Mouse (Mus musculus): ENCODE results near the gene Ap1g1. TPM values are rescaled to one million over a fixed set of nuclear protein-coding genes. Genes with fewer than 3 reads are reported as not detected.
A peak's percentile ranks its signal among the peaks of the same experiment; 100 is the strongest.
"Not testable (repeated sequence)": the region's sequence is repeated elsewhere in the genome, so short reads cannot be mapped to it uniquely, and the experiment has no call there.

The Ap1g1 gene
- polyA plus RNA-seq, 1 experiment from 2014 or later, result 55.0 TPM

- H3K4me1 ChIP-seq (replicated peaks), result peaks cover 24% of the 10 kb centered on the region
- WGBS, result under 1% methylated on average over 59 of the region's 78 CpGs
- H3K9ac ChIP-seq (replicated peaks), result peak overlapping the region; percentile 94
- H3K36me3 ChIP-seq, result peaks cover 6% of the 10 kb centered on the region; the same call in 1 of the 2 replicates
- peak; percentile 90 for ATAC-seq
- no peaks in the 10 kb centered on the region for H3K9me3 ChIP-seq
- H3K27me3 ChIP-seq, result no peaks in the 10 kb centered on the region
- peak overlapping the region; percentile 90 for H3K4me2 ChIP-seq (replicated peaks)
- peak overlapping the region; percentile 91 for H3K4me3 ChIP-seq (replicated peaks)
- peak overlapping the region; percentile 90 for H3K27ac ChIP-seq
These were observed 90.5 kb downstream of the Ap1g1 start for GRCm38 (mm10) chr8:109868680-109869361.

- Histone ChIP-seq H3K9me3 (no peaks in the 10 kb centered on the region), H3K27ac (no peak overlapping the region), H3K4me3 (replicated peaks) (no peak overlapping the region), H3K27me3 (no peaks in the 10 kb centered on the region), H3K9ac (replicated peaks) (no peak overlapping the region), H3K4me1 (replicated peaks) (peaks cover 24% of the 10 kb centered on the region), H3K4me2 (replicated peaks) (no peak overlapping the region), H3K36me3 (peaks cover 6% of the 10 kb centered on the region; the same call in 1 of the 2 replicates)
- WGBS, result 90% methylated on average over 1 of the region's 1 CpGs
- ATAC-seq, result no peak
These were observed 92.7 kb downstream of the Ap1g1 start for GRCm38 (mm10) chr8:109871056-109871455.

- not testable (repeated sequence) for H3K4me2 ChIP-seq (replicated peaks); H3K9me3 ChIP-seq; ATAC-seq; H3K4me3 ChIP-seq (replicated peaks); H3K27ac ChIP-seq; H3K9ac ChIP-seq (replicated peaks); H3K27me3 ChIP-seq
- 97% methylated on average over 3 of the region's 3 CpGs for WGBS
- H3K36me3 ChIP-seq, result peaks cover 17% of the 10 kb centered on the region
- peaks cover 21% of the 10 kb centered on the region for H3K4me1 ChIP-seq (replicated peaks)
These were observed 95.4 kb downstream of the Ap1g1 start for GRCm38 (mm10) chr8:109873800-109874199.

- H3K27ac ChIP-seq, result no peak overlapping the region
- H3K4me2 ChIP-seq (replicated peaks), result no peak overlapping the region
- no peak overlapping the region for H3K9ac ChIP-seq (replicated peaks)
- peaks cover 34% of the 10 kb centered on the region for H3K36me3 ChIP-seq
- H3K4me1 ChIP-seq (replicated peaks), result no peaks in the 10 kb centered on the region
- H3K4me3 ChIP-seq (replicated peaks), result no peak overlapping the region
- ATAC-seq, result no peak
- no peaks in the 10 kb centered on the region for H3K27me3 ChIP-seq
- no peaks in the 10 kb centered on the region for H3K9me3 ChIP-seq
- 92% methylated on average over 5 of the region's 5 CpGs for WGBS
These were observed 101.8 kb downstream of the Ap1g1 start for GRCm38 (mm10) chr8:109880012-109880662.

GRCm38 (mm10) chr8:109885294-109885693, 106.9 kb downstream of the Ap1g1 start:
- H3K4me2 ChIP-seq (replicated peaks), result no peak overlapping the region
- no peak overlapping the region for H3K27ac ChIP-seq
- H3K36me3 ChIP-seq, result peaks cover 33% of the 10 kb centered on the region
- no peaks in the 10 kb centered on the region for H3K27me3 ChIP-seq
- H3K9me3 ChIP-seq, result no peaks in the 10 kb centered on the region
- no peak overlapping the region for H3K4me3 ChIP-seq (replicated peaks)
- ATAC-seq, result no peak
- H3K9ac ChIP-seq (replicated peaks), result no peak overlapping the region
- H3K4me1 ChIP-seq (replicated peaks), result no peaks in the 10 kb centered on the region

- Histone ChIP-seq H3K4me1 (replicated peaks) (no peaks in the 10 kb centered on the region), H3K27ac (no peak overlapping the region), H3K4me2 (replicated peaks) (no peak overlapping the region), H3K4me3 (replicated peaks) (no peak overlapping the region), H3K9me3 (no peaks in the 10 kb centered on the region), H3K36me3 (peaks cover 34% of the 10 kb centered on the region), H3K9ac (replicated peaks) (no peak overlapping the region), H3K27me3 (no peaks in the 10 kb centered on the region)
- ATAC-seq, result no peak
- WGBS, result 100% methylated on average over 1 of the region's 1 CpGs
These were observed 110.9 kb downstream of the Ap1g1 start for GRCm38 (mm10) chr8:109889211-109889610.

- Histone ChIP-seq H3K9me3 (no peaks in the 10 kb centered on the region), H3K36me3 (peaks cover 36% of the 10 kb centered on the region), H3K4me1 (replicated peaks) (no peaks in the 10 kb centered on the region), H3K27ac (no peak overlapping the region), H3K27me3 (no peaks in the 10 kb centered on the region), H3K9ac (replicated peaks) (no peak overlapping the region), H3K4me2 (replicated peaks) (no peak overlapping the region), H3K4me3 (replicated peaks) (no peak overlapping the region)
- whole genome bisulfite sequencing, result over 99% methylated on average over 3 of the region's 3 CpGs
- no peak for ATAC-seq
These were observed 112.6 kb downstream of the Ap1g1 start for GRCm38 (mm10) chr8:109890794-109891585.

GRCm38 (mm10) chr8:109894636-109895035, 116.3 kb downstream of the Ap1g1 start:
- Histone ChIP-seq H3K36me3 (peaks cover 27% of the 10 kb centered on the region), H3K4me3 (replicated peaks) (no peak overlapping the region), H3K9ac (replicated peaks) (no peak overlapping the region), H3K4me1 (replicated peaks) (no peaks in the 10 kb centered on the region), H3K27ac (no peak overlapping the region), H3K27me3 (no peaks in the 10 kb centered on the region), H3K4me2 (replicated peaks) (no peak overlapping the region), H3K9me3 (no peaks in the 10 kb centered on the region)
- 100% methylated on average over 1 of the region's 1 CpGs for WGBS
- no peak for ATAC-seq

GRCm38 (mm10) chr8:109895355-109895754, 117.0 kb downstream of the Ap1g1 start:
- H3K4me1 ChIP-seq (replicated peaks), result no peaks in the 10 kb centered on the region
- no peak overlapping the region for H3K27ac ChIP-seq
- H3K4me3 ChIP-seq (replicated peaks), result no peak overlapping the region
- H3K9me3 ChIP-seq, result no peaks in the 10 kb centered on the region
- no peaks in the 10 kb centered on the region for H3K27me3 ChIP-seq
- 94% methylated on average over 12 of the region's 12 CpGs for WGBS
- peaks cover 20% of the 10 kb centered on the region for H3K36me3 ChIP-seq
- H3K9ac ChIP-seq (replicated peaks), result no peak overlapping the region
- no peak overlapping the region for H3K4me2 ChIP-seq (replicated peaks)
- ATAC-seq, result no peak

- no peak overlapping the region for H3K4me2 ChIP-seq (replicated peaks)
These were observed 124.0 kb downstream of the Ap1g1 start for GRCm38 (mm10) chr8:109902379-109902778.

GRCm38 (mm10) chr8:109903909-109904469, 125.6 kb downstream of the Ap1g1 start:
- 91% methylated on average over 10 of the region's 10 CpGs for WGBS
- no peak overlapping the region for H3K4me3 ChIP-seq (replicated peaks)
- no peaks in the 10 kb centered on the region for H3K9me3 ChIP-seq
- H3K27me3 ChIP-seq, result no peaks in the 10 kb centered on the region
- no peak overlapping the region for H3K9ac ChIP-seq (replicated peaks)
- ATAC-seq, result no peak
- H3K4me2 ChIP-seq (replicated peaks), result no peak overlapping the region
- H3K27ac ChIP-seq, result no peak overlapping the region
- H3K36me3 ChIP-seq, result peaks cover 21% of the 10 kb centered on the region
- H3K4me1 ChIP-seq (replicated peaks), result no peaks in the 10 kb centered on the region

More at GRCm38 (mm10) chr8:109902379-109902778, 124.0 kb downstream of the Ap1g1 start:
- no peak overlapping the region for H3K4me3 ChIP-seq (replicated peaks)
- H3K36me3 ChIP-seq, result peaks cover 11% of the 10 kb centered on the region
- no peaks in the 10 kb centered on the region for H3K4me1 ChIP-seq (replicated peaks)
- ATAC-seq, result no peak
- no peak overlapping the region for H3K27ac ChIP-seq
- H3K9ac ChIP-seq (replicated peaks), result no peak overlapping the region
- H3K9me3 ChIP-seq, result no peaks in the 10 kb centered on the region
- no peaks in the 10 kb centered on the region for H3K27me3 ChIP-seq

All from midbrain, embryonic 13.5 days (tissue).